Mouse (Mus musculus) CH12.LX (cell line): ENCODE results near the gene Pgm5. TPM values are rescaled to one million over a fixed set of nuclear protein-coding genes. Genes with fewer than 3 reads are reported as not detected.

ENCODE experiments used
- DNase-seq: peaks from one replicate; pipeline ENCODE4 v3.0.0-alpha.2; 2013; ENCODE audit errors: extremely low read depth
- H3K27ac ChIP-seq: 2 replicates; pipeline ENCODE4 v1.5.1; 2012; ENCODE audit warnings: low read depth, mild to moderate bottlenecking, control low read depth, moderate library complexity; ENCODE audit not compliant: insufficient read depth
- H3K27me3 ChIP-seq: replicated peaks from 2 replicates; pipeline ENCODE3; 2012; ENCODE audit warnings: inconsistent platforms
- H3K36me3 ChIP-seq, 2 experiments: replicated peaks in 1 of 2; 2 replicates each; pipeline versions ENCODE3 to v1.6.1; 2012; ENCODE audit warnings: inconsistent platforms in 1 of 2, low read length in 1 of 2, mild to moderate bottlenecking in 1 of 2, mixed read lengths in 1 of 2, moderate library complexity in 1 of 2; ENCODE audit not compliant: control insufficient read depth in 1 of 2, insufficient read depth in 1 of 2
- H3K4me1 ChIP-seq, 2 experiments: 2 replicates each; pipeline ENCODE4 v1.6.1; 2012; ENCODE audit warnings: inconsistent platforms in 1 of 2, moderate library complexity in 1 of 2; ENCODE audit not compliant: insufficient read depth in 2 of 2, control insufficient read depth in 1 of 2
- H3K4me2 ChIP-seq: 2 replicates; pipeline ENCODE4 v1.6.1; 2012; ENCODE audit warnings: low read depth, mild to moderate bottlenecking, control low read depth; ENCODE audit not compliant: poor library complexity, insufficient read depth, severe bottlenecking
- H3K4me3 ChIP-seq, 3 experiments: fragments of 150-350 bp in 1 of 3; sonication (generic) in 1 of 3; replicated peaks in 1 of 3; 2 replicates each; pipeline versions ENCODE3 to v1.5.1; 2011 to 2012; ENCODE audit warnings: low read depth in 2 of 3, low read length in 2 of 3, mild to moderate bottlenecking in 2 of 3, moderate library complexity in 2 of 3, control low read depth in 1 of 3, improper control_type of control experiment in 1 of 3, inconsistent platforms in 1 of 3, mixed read lengths in 1 of 3; ENCODE audit not compliant: poor library complexity in 1 of 3
- H3K79me2 ChIP-seq: replicated peaks from 2 replicates; pipeline ENCODE4 v1.6.1; 2012; ENCODE audit warnings: mild to moderate bottlenecking, moderate library complexity; ENCODE audit not compliant: control insufficient read depth, poor library complexity, insufficient read depth, severe bottlenecking; ENCODE audit errors: extremely low read depth
- H3K9ac ChIP-seq: 2 replicates; pipeline ENCODE4 v1.6.1; 2012; ENCODE audit warnings: low read depth, mild to moderate bottlenecking, control low read depth, moderate library complexity; ENCODE audit not compliant: insufficient read depth
- H3K9me3 ChIP-seq: replicated peaks from 2 replicates; pipeline ENCODE3; 2012; ENCODE audit warnings: low read length, inconsistent platforms, mixed read lengths
- ELF1 ChIP-seq: IDR thresholded peaks from 2 replicates; pipeline ENCODE4 v1.6.1; 2014; ENCODE audit warnings: low read depth, mild to moderate bottlenecking, inconsistent platforms, low read length, improper control_type of control experiment
- GABPA ChIP-seq: IDR thresholded peaks from 2 replicates; pipeline ENCODE4 v1.6.1; 2012; ENCODE audit warnings: low read depth, low read length, improper control_type of control experiment, inconsistent platforms; ENCODE audit not compliant: insufficient replicate concordance
- IRF4 ChIP-seq: IDR thresholded peaks from 2 replicates; pipeline ENCODE4 v1.6.1; 2014; ENCODE audit warnings: low read depth, mild to moderate bottlenecking, inconsistent platforms, low read length, improper control_type of control experiment
- JUN ChIP-seq: IDR thresholded peaks from 2 replicates; pipeline ENCODE4 v1.6.1; 2011; ENCODE audit warnings: low read depth, mild to moderate bottlenecking, low read length, improper control_type of control experiment, moderate library complexity; ENCODE audit not compliant: insufficient read depth
- MAFK ChIP-seq: IDR thresholded peaks from 2 replicates; pipeline ENCODE4 v1.6.1; 2011; ENCODE audit warnings: low read length, improper control_type of control experiment; ENCODE audit not compliant: insufficient replicate concordance
- MAZ ChIP-seq: IDR thresholded peaks from 2 replicates; pipeline ENCODE4 v1.6.1; 2012; ENCODE audit warnings: low read depth, mild to moderate bottlenecking, inconsistent platforms, low read length, improper control_type of control experiment, moderate library complexity
- MYC ChIP-seq: IDR thresholded peaks from 2 replicates; pipeline ENCODE4 v1.6.1; 2011; ENCODE audit warnings: low read depth, mild to moderate bottlenecking, improper control_type of control experiment, low read length
- NRF1 ChIP-seq: IDR thresholded peaks from 2 replicates; pipeline ENCODE4 v1.6.1; 2014; ENCODE audit warnings: low read depth, mild to moderate bottlenecking, inconsistent platforms, low read length, improper control_type of control experiment, moderate library complexity
- POLR2A ChIP-seq: IDR thresholded peaks from 2 replicates; pipeline ENCODE4 v1.6.1; 2011; ENCODE audit warnings: low read depth, mild to moderate bottlenecking, improper control_type of control experiment, low read length
- POLR2AphosphoS2 ChIP-seq: IDR thresholded peaks from 2 replicates; pipeline ENCODE4 v1.6.1; 2011; ENCODE audit warnings: low read depth, low read length, improper control_type of control experiment
- SIN3A ChIP-seq: IDR thresholded peaks from 2 replicates; pipeline ENCODE4 v1.6.1; 2012; ENCODE audit warnings: low read length, improper control_type of control experiment, inconsistent platforms
- UBTF ChIP-seq: IDR thresholded peaks from 2 replicates; pipeline ENCODE4 v1.6.1; 2012; ENCODE audit warnings: low read depth, mild to moderate bottlenecking, inconsistent platforms, low read length, improper control_type of control experiment, moderate library complexity
- USF1 ChIP-seq: IDR thresholded peaks from 2 replicates; pipeline ENCODE4 v1.6.1; 2014; ENCODE audit warnings: low read depth, mild to moderate bottlenecking, inconsistent platforms, low read length, improper control_type of control experiment
- USF2 ChIP-seq: conservative IDR thresholded peaks from 2 replicates; pipeline ENCODE4 v1.6.1; 2011; ENCODE audit warnings: low read depth, low read length, improper control_type of control experiment
- ZC3H11A ChIP-seq: IDR thresholded peaks from 2 replicates; pipeline ENCODE4 v1.6.1; 2012; ENCODE audit warnings: low read depth, mild to moderate bottlenecking, inconsistent platforms, low read length, improper control_type of control experiment
- ZKSCAN1 ChIP-seq: IDR thresholded peaks from 2 replicates; pipeline ENCODE4 v1.6.1; 2012; ENCODE audit warnings: low read depth, inconsistent platforms, low read length, improper control_type of control experiment, borderline replicate concordance
- ZMIZ1 ChIP-seq: IDR thresholded peaks from 2 replicates; pipeline ENCODE4 v1.6.1; 2012; ENCODE audit warnings: low read depth, mild to moderate bottlenecking, inconsistent platforms, low read length, improper control_type of control experiment
- ZNF384 ChIP-seq: IDR thresholded peaks from 2 replicates; pipeline ENCODE4 v1.6.1; 2012; ENCODE audit warnings: low read depth, low read length, improper control_type of control experiment, inconsistent platforms
- dilution Hi-C: fragments of 300-500 bp; cut with MboI; formaldehyde crosslinking; loops from 2 replicates; pipeline ENCODE4 v1.14.3; 2020; ENCODE audit warnings: low sequenced_read_pairs; ENCODE audit not compliant: extremely low pct_unique_long_range_greater_than_20kb, extremely low pct_ligation_motif_present
- in situ Hi-C: fragments of 300-500 bp; cut with MboI; formaldehyde crosslinking; loops from 3 replicates; pipeline ENCODE4 v1.14.3; 2019; ENCODE audit warnings: low sequenced_read_pairs, low pct_ligation_motif_present, low pct_unique_long_range_greater_than_20kb, mixed read lengths
- polyA plus RNA-seq: library from polyadenylated mRNA; unstranded; fragments of >175 nt; gene quantifications from 2 replicates; pipeline ENCODE4 v1.2.1, GENCODE M21; 2012; ENCODE audit warnings: low read depth; ENCODE audit not compliant: insufficient read length
- total RNA-seq, 2 experiments: library from RNA; depleted of rRNA; stranded (reverse); fragments of 300-350 nt in 1 of 2; fragments of >200 nt in 1 of 2; gene quantifications; 2 replicates each; pipeline ENCODE4 v1.2.3; 2012 to 2014

Pgm5 gene
- total and polyA plus RNA-seq, 3 experiments = not detected

DNA sequence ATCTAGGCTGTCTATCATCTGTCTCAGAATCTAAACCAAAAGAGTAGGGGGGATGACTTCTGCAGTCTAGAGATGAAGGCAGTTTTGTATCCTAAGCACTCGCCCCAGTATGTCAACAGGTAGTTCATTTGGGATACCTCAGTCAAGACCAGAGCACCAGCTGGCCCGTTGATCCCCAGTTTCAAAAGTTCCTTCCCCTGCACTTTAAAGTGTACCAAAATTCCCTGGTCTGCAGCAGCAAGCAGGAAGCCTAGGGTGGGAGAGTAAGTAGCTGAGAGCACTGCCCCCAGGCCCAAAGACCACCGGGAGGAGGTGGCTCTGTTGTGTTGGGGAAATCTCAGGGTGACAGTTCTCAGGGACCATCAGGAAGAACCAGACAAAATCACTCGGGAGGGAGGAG lies 34.9 kb upstream of the Pgm5 start:
- peaks cover 0 to 11% of the 10 kb centered on the region in 2 experiments; a peak in 2 of 4 replicates for H3K4me1 ChIP-seq
- dilution Hi-C loops (no loop called here), in situ Hi-C loops (no loop called here)
- H3K9ac ChIP-seq = no peak overlapping the region
- H3K27me3 ChIP-seq = no peaks in the 10 kb centered on the region
- H3K9me3 ChIP-seq = peaks cover 15% of the 10 kb centered on the region
- H3K27ac ChIP-seq = no peak overlapping the region
- no peak overlapping the region for H3K4me3 ChIP-seq
- TF ChIP-seq IRF4 (no peak), JUN (no peak), USF2 (no peak), MAZ (no peak), ZKSCAN1 (no peak), ZNF384 (no peak), MAFK (no peak), SIN3A (no peak), POLR2AphosphoS2 (no peak), NRF1 (no peak), USF1 (no peak)
- H3K4me2 ChIP-seq = no peak overlapping the region
- H3K79me2 ChIP-seq = no peaks in the 10 kb centered on the region
- no peak for DNase-seq
- H3K36me3 ChIP-seq = no peaks in the 10 kb centered on the region

DNA sequence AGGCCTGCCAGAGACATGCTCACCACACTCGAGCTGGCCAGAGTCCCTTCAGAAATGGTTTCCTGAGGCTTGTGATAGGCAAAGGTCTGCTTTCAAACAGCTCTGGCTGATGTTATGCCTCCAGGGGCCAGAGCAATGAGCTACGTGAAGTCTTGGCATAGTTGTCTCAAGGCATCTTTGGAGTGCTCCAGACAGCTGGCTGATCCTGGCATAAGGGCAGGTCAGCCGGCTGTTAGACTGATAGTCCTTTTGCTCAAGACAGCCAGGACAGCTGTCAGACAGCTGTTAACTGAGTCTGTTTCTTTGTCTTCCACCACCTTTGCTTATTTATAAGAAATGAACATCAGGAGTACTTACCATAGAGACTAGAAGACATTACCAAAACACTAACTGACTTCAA lies 25.2 kb upstream of the Pgm5 start:
- Histone ChIP-seq H3K4me3 (no peak overlapping the region), H3K36me3 (no peaks in the 10 kb centered on the region), H3K4me1 (no peaks in the 10 kb centered on the region; a peak in 1 of 4 replicates), H3K27ac (no peak overlapping the region), H3K9me3 (no peaks in the 10 kb centered on the region), H3K27me3 (no peaks in the 10 kb centered on the region), H3K4me2 (no peak overlapping the region), H3K79me2 (no peaks in the 10 kb centered on the region), H3K9ac (no peak overlapping the region)
- in situ Hi-C loops (no loop called here), dilution Hi-C loops (no loop called here)
- DNase-seq = no peak
- TF ChIP-seq POLR2A (no peak), ELF1 (no peak), IRF4 (no peak), ZC3H11A (no peak), POLR2AphosphoS2 (no peak), UBTF (no peak), USF1 (no peak), SIN3A (no peak), NRF1 (no peak), GABPA (no peak), ZMIZ1 (no peak), MYC (no peak)
